Mouse (Mus musculus) midbrain, postnatal 0 days (tissue): ENCODE measurements around the gene Gif. TPM values are rescaled to one million over a fixed set of nuclear protein-coding genes. Genes with fewer than 3 reads are reported as not detected.

Source experiments
- ATAC-seq: fragments of 200-750 bp; cut with Nextera tagmentation; 2 replicates; pipeline ENCODE4 v1.8.0; 2017; ENCODE audit warnings: moderate number of reproducible peaks, mild to moderate bottlenecking, moderate TSS enrichment, moderate library complexity; ENCODE audit not compliant: low FRiP score
- DNase-seq: peaks from one replicate; pipeline ENCODE4 v3.0.0-alpha.2; 2015; ENCODE audit warnings: low spot score
- H3K27ac ChIP-seq: fragments of 300-500 bp; sonication (generic); 2 replicates; pipeline ENCODE4 v1.5.1; 2014; ENCODE audit warnings: low read depth, mild to moderate bottlenecking, low read length, mixed read lengths
- H3K27me3 ChIP-seq: fragments of 300-500 bp; sonication (generic); 2 replicates; pipeline ENCODE4 v1.6.1; 2014; ENCODE audit warnings: low read length, control low read depth, mixed read lengths; ENCODE audit not compliant: insufficient read depth
- H3K36me3 ChIP-seq: fragments of 300-500 bp; sonication (generic); 2 replicates; pipeline ENCODE4 v1.6.1; 2014; ENCODE audit warnings: low read length, control low read depth, mixed read lengths; ENCODE audit not compliant: insufficient read depth
- H3K4me1 ChIP-seq: fragments of 300-500 bp; sonication (generic); 2 replicates; pipeline ENCODE4 v1.6.1; 2014; ENCODE audit warnings: mild to moderate bottlenecking, control low read depth, antibody characterized with exemption, low read length, mixed read lengths; ENCODE audit not compliant: insufficient read depth
- H3K4me2 ChIP-seq: fragments of 300-500 bp; sonication (generic); 2 replicates; pipeline ENCODE4 v1.6.1; 2014; ENCODE audit warnings: low read depth, mild to moderate bottlenecking, low read length, mixed read lengths; ENCODE audit not compliant: poor library complexity, severe bottlenecking
- H3K4me3 ChIP-seq: fragments of 300-500 bp; sonication (generic); 2 replicates; pipeline ENCODE4 v1.5.1; 2014; ENCODE audit warnings: low read depth, mild to moderate bottlenecking, low read length, moderate library complexity
- H3K9ac ChIP-seq: fragments of 300-500 bp; sonication (generic); replicated peaks from 2 replicates; pipeline ENCODE4 v1.6.1; 2014; ENCODE audit warnings: mild to moderate bottlenecking, low read length, moderate library complexity, mixed read lengths; ENCODE audit not compliant: poor library complexity, severe bottlenecking
- H3K9me3 ChIP-seq: fragments of 300-500 bp; sonication (generic); 2 replicates; pipeline ENCODE4 v1.6.1; 2016; ENCODE audit warnings: low read length, control low read depth
- CTCF ChIP-seq: IDR thresholded peaks from 2 replicates; pipeline ENCODE4 v1.5.1; 2016; ENCODE audit warnings: antibody characterized with exemption, mild to moderate bottlenecking
- WGBS: fragments of 180-500 bp; shearing (Covaris S2); extraction: QIAGEN DNeasy Blood & Tissue Kit; methylation state at CpG from one replicate; pipeline ENCODE4 v1.1.7; 2014; 5-methylcytosine and 5-hydroxymethylcytosine counted together
- polyA plus RNA-seq: library from polyadenylated mRNA; unstranded; fragments of >200 nt; fragmentation: Nextera tagmentation; extraction: Ambion mirVana; gene quantifications from 2 replicates; pipeline ENCODE4 v1.2.1, GENCODE M21; 2015
- total RNA-seq: library from RNA; depleted of rRNA; stranded (reverse); fragments of >200 nt; gene quantifications from 2 replicates; pipeline ENCODE4 v1.2.3, GENCODE M21; 2014

The Gif gene
- total and polyA plus RNA-seq, 2 experiments from 2014 or later: not detected

GRCm38 (mm10) chr19:11804423-11804822 is 57.1 kb downstream of the Gif start:
- no peaks in the 10 kb centered on the region for H3K27me3 ChIP-seq
- no peak overlapping the region for H3K27ac ChIP-seq
- 83% methylated on average over 1 of the region's 1 CpGs for WGBS
- H3K9ac ChIP-seq: no peak overlapping the region
- ATAC-seq: no peak
- H3K4me1 ChIP-seq: no peaks in the 10 kb centered on the region
- no peaks in the 10 kb centered on the region for H3K9me3 ChIP-seq
- no peak overlapping the region for H3K4me2 ChIP-seq
- TF ChIP-seq CTCF: no peak
- H3K36me3 ChIP-seq: 0 out of 2 replicates have a peak, but pooled peaks cover 4% of the 10 kb centered on the region
- DNase-seq: no peak
- no peak overlapping the region for H3K4me3 ChIP-seq

GRCm38 (mm10) chr19:11807251-11807650 is 59.9 kb downstream of the Gif start:
- Histone ChIP-seq H3K4me2 (no peak overlapping the region), H3K27ac (no peak overlapping the region), H3K9ac (no peak overlapping the region), H3K4me3 (no peak overlapping the region), H3K36me3 (0 out of 2 replicates have a peak, but pooled peaks cover 2% of the 10 kb centered on the region), H3K9me3 (no peaks in the 10 kb centered on the region), H3K27me3 (no peaks in the 10 kb centered on the region), H3K4me1 (peaks cover 7% of the 10 kb centered on the region; the same call in 1 of the 2 replicates)
- DNase-seq (no peak), ATAC-seq (no peak)
- no peak for TF ChIP-seq CTCF
- WGBS: 68% methylated on average over 2 of the region's 2 CpGs

GRCm38 (mm10) chr19:11807822-11808221 is 60.5 kb downstream of the Gif start:
- H3K4me2 ChIP-seq: no peak overlapping the region
- no peaks in the 10 kb centered on the region for H3K9me3 ChIP-seq
- no peak for ATAC-seq
- no peak overlapping the region for H3K9ac ChIP-seq
- no peak overlapping the region for H3K27ac ChIP-seq
- H3K36me3 ChIP-seq: 0 out of 2 replicates have a peak, but pooled peaks cover 2% of the 10 kb centered on the region
- 20% methylated on average over 6 of the region's 6 CpGs for WGBS
- no peaks in the 10 kb centered on the region for H3K27me3 ChIP-seq
- no peak overlapping the region for H3K4me3 ChIP-seq
- H3K4me1 ChIP-seq: peaks cover 8% of the 10 kb centered on the region; the same call in 1 of the 2 replicates
- DNase-seq: no peak
- no peak for TF ChIP-seq CTCF

- no peak for DNase-seq
- Histone ChIP-seq H3K27ac (no peak overlapping the region), H3K36me3 (no peaks in the 10 kb centered on the region), H3K9ac (no peak overlapping the region), H3K4me3 (no peak overlapping the region), H3K4me2 (no peak overlapping the region), H3K9me3 (no peaks in the 10 kb centered on the region), H3K27me3 (no peaks in the 10 kb centered on the region), H3K4me1 (peaks cover 8% of the 10 kb centered on the region; the same call in 1 of the 2 replicates)
- ATAC-seq: no peak
- TF ChIP-seq CTCF: no peak
- 84% methylated on average over 2 of the region's 2 CpGs for WGBS
These were observed 61.1 kb downstream of the Gif start for GRCm38 (mm10) chr19:11808452-11808851.

- no peaks in the 10 kb centered on the region for H3K9me3 ChIP-seq
- no peaks in the 10 kb centered on the region for H3K27me3 ChIP-seq
- no peak overlapping the region for H3K4me3 ChIP-seq
- H3K4me1 ChIP-seq: peaks cover 11% of the 10 kb centered on the region; the same call in 1 of the 2 replicates
- no peak overlapping the region for H3K9ac ChIP-seq
- 82% methylated on average over 5 of the region's 5 CpGs for WGBS
- DNase-seq (no peak), ATAC-seq (no peak)
- TF ChIP-seq CTCF: no peak
- H3K4me2 ChIP-seq: no peak overlapping the region
- H3K27ac ChIP-seq: no peak overlapping the region
- no peaks in the 10 kb centered on the region for H3K36me3 ChIP-seq
These were observed 62.8 kb downstream of the Gif start for GRCm38 (mm10) chr19:11810003-11810758.

GRCm38 (mm10) chr19:11810856-11811255 is 63.5 kb downstream of the Gif start:
- no peak for TF ChIP-seq CTCF
- no peak for ATAC-seq
- H3K4me3 ChIP-seq: no peak overlapping the region
- DNase-seq: peak; percentile 2
- no peaks in the 10 kb centered on the region for H3K9me3 ChIP-seq
- peaks cover 11% of the 10 kb centered on the region; the same call in 1 of the 2 replicates for H3K4me1 ChIP-seq
- H3K27me3 ChIP-seq: no peaks in the 10 kb centered on the region
- H3K27ac ChIP-seq: no peak overlapping the region
- no peaks in the 10 kb centered on the region for H3K36me3 ChIP-seq
- no peak overlapping the region for H3K9ac ChIP-seq
- H3K4me2 ChIP-seq: no peak overlapping the region
- WGBS: 33% methylated on average over 1 of the region's 1 CpGs
